Mouse (Mus musculus) right cerebral cortex, postnatal 10 days (tissue): ENCODE data around the gene Nt5c3.

ENCODE experiments used
- DNase-seq, 2 experiments: peaks; one replicate each; pipeline ENCODE4 v3.0.0; 2021; ENCODE audit warnings: low spot score in 2 of 2

Gene Nt5c3

GRCm38 (mm10) chr6:56923726-56924707 lies at the start of gene Nt5c3, which contains the start of gene Vmn1r4:
Gene Nt5c3, minus strand, starts transcription at chr6:56923932.
Gene Vmn1r4, plus strand, starts transcription at chr6:56924015.
- DNase-seq: peak; percentile 96 to 97

GRCm38 (mm10) chr6:56969973-56970372 lies 46.2 kb upstream of the Nt5c3 start, which contains the start of gene Vmn1r5:
Gene Vmn1r5, plus strand, starts transcription at chr6:56970273.
- DNase-seq: no peak

GRCm38 (mm10) chr6:56956436-56956835 lies 32.7 kb upstream of the Nt5c3 start:
- DNase-seq: no peak

- DNase-seq: no peak
Measured at GRCm38 (mm10) chr6:56934366-56934765, 10.6 kb upstream of the Nt5c3 start.

- no peak for DNase-seq
Measured at GRCm38 (mm10) chr6:56932464-56932863, 8.7 kb upstream of the Nt5c3 start.

GRCm38 (mm10) chr6:56931648-56932415 lies 8.1 kb upstream of the Nt5c3 start:
- DNase-seq: no peak

GRCm38 (mm10) chr6:56923331-56923725 lies 404 bp downstream of the Nt5c3 start:
- DNase-seq: no peak

GRCm38 (mm10) chr6:56920222-56921092 lies 3.3 kb downstream of the Nt5c3 start:
- DNase-seq: no peak

- no peak for DNase-seq
Measured at GRCm38 (mm10) chr6:56919330-56920044, 4.2 kb downstream of the Nt5c3 start.

- DNase-seq: no peak
Measured at GRCm38 (mm10) chr6:56917578-56918368, 6.0 kb downstream of the Nt5c3 start.

- DNase-seq: no peak
Measured at GRCm38 (mm10) chr6:56916279-56916678, 7.5 kb downstream of the Nt5c3 start.

GRCm38 (mm10) chr6:56913092-56913858 lies 10.5 kb downstream of the Nt5c3 start:
- no peak for DNase-seq

- no peak for DNase-seq
Measured at GRCm38 (mm10) chr6:56910910-56911309, 12.8 kb downstream of the Nt5c3 start.

GRCm38 (mm10) chr6:56908912-56909311 lies 14.8 kb downstream of the Nt5c3 start:
- peak; percentile 62 to 73 for DNase-seq

- no peak for DNase-seq
Measured at GRCm38 (mm10) chr6:56908397-56908796, 15.3 kb downstream of the Nt5c3 start.

- peak; percentile 45 to 60 for DNase-seq
Measured at GRCm38 (mm10) chr6:56907973-56908372, 15.8 kb downstream of the Nt5c3 start.

GRCm38 (mm10) chr6:56906121-56906846 lies 17.4 kb downstream of the Nt5c3 start:
- DNase-seq: no peak

GRCm38 (mm10) chr6:56905486-56905885 lies 18.2 kb downstream of the Nt5c3 start:
- DNase-seq: no peak
